Mouse (Mus musculus) limb, embryonic 15.5 days (tissue): ENCODE data around the gene Ripk4. TPM values are rescaled to one million over a fixed set of nuclear protein-coding genes. Genes with fewer than 3 reads are reported as not detected.
A peak's percentile ranks its signal among the peaks of the same experiment; 100 is the strongest.

ENCODE experiments used
- ATAC-seq: fragments of 200-750 bp; cut with Nextera tagmentation; 2 replicates; pipeline ENCODE4 v1.8.0; 2017; ENCODE audit warnings: low read depth, moderate TSS enrichment; ENCODE audit not compliant: insufficient number of reproducible peaks, low FRiP score, low TSS enrichment
- H3K27ac ChIP-seq: fragments of 300-500 bp; sonication (generic); 2 replicates; pipeline ENCODE4 v1.5.1; 2015; ENCODE audit warnings: moderate library complexity, mild to moderate bottlenecking, inconsistent platforms
- H3K27me3 ChIP-seq: fragments of 300-500 bp; sonication (generic); 2 replicates; pipeline ENCODE4 v1.6.1; 2015; ENCODE audit warnings: inconsistent platforms
- H3K36me3 ChIP-seq: fragments of 300-500 bp; sonication (generic); 2 replicates; pipeline ENCODE4 v1.6.1; 2015; ENCODE audit warnings: inconsistent platforms
- H3K4me1 ChIP-seq: fragments of 300-500 bp; sonication (generic); 2 replicates; pipeline ENCODE4 v1.6.1; 2015; ENCODE audit warnings: inconsistent platforms
- H3K4me2 ChIP-seq: fragments of 300-500 bp; sonication (generic); 2 replicates; pipeline ENCODE4 v1.6.1; 2015; ENCODE audit warnings: mild to moderate bottlenecking, inconsistent platforms
- H3K4me3 ChIP-seq: fragments of 300-500 bp; sonication (generic); 2 replicates; pipeline ENCODE4 v1.5.1; 2015; ENCODE audit warnings: mild to moderate bottlenecking, inconsistent platforms
- H3K9ac ChIP-seq: fragments of 300-500 bp; sonication (generic); 2 replicates; pipeline ENCODE4 v1.6.1; 2015; ENCODE audit warnings: inconsistent platforms
- H3K9me3 ChIP-seq: fragments of 300-500 bp; sonication (generic); 2 replicates; pipeline ENCODE4 v1.6.1; 2016; ENCODE audit warnings: inconsistent platforms
- WGBS: fragments of 180-500 bp; shearing (Covaris S2); methylation state at CpG from one replicate; pipeline ENCODE4 v1.1.7; 2015; 5-methylcytosine and 5-hydroxymethylcytosine counted together
- polyA plus RNA-seq: library from polyadenylated mRNA; unstranded; fragments of >200 nt; fragmentation: Nextera tagmentation; extraction: Ambion mirVana; gene quantifications from 2 replicates; pipeline ENCODE4 v1.2.1, GENCODE M21; 2015

Ripk4 gene
- polyA plus RNA-seq, 1 experiment from 2014 or later: 26.0 TPM

DNA sequence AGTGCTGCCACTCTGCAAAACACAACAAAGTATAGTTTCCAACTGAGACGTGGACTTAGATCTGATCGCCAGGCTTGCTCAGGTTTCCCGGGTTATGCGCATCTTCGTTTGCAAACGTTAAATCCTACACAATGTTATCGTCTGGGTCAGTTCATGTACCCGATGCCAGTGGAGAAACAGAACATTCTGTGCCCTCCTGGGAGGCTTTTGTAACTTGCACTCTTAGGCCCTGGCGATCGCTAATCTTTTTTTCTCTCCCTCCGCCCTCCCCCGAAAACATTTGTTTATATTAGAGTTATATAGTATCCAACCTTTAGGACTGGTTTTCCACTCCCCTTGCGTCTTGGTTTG is 378 bp upstream of the Ripk4 start:
- no peaks in the 10 kb centered on the region for H3K9me3 ChIP-seq
- no peak overlapping the region for H3K27ac ChIP-seq
- H3K4me1 ChIP-seq: peaks cover 14% of the 10 kb centered on the region
- peak overlapping the region; percentile 45 for H3K4me3 ChIP-seq
- H3K27me3 ChIP-seq: peaks cover 56% of the 10 kb centered on the region
- H3K9ac ChIP-seq: no peak overlapping the region
- 10% methylated on average over 13 of the region's 13 CpGs for WGBS
- peak overlapping the region; percentile 68 for H3K4me2 ChIP-seq
- no peaks in the 10 kb centered on the region for H3K36me3 ChIP-seq
- no peak for ATAC-seq

DNA sequence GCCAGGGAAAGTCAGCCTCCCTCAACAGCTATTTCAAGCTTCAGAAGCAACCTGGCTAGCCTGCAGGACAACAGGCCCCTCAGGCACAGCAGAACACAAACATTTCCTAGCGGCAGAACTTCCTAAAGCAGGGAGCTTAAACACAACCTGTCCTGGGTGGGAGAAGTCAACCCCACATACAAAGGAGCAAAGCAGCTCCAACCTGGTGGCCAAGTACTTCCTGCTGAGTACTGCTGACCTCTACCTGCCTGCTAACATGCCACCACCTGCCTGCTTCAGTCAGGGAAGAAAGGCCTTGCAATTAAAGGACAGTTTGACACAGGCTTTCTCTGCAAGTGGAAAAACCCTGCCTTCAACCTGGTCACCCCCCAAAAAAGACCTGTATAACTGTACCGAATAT is 1.8 kb downstream of the Ripk4 start:
- ATAC-seq: no peak
- H3K4me2 ChIP-seq: peak overlapping the region; percentile 23
- H3K27ac ChIP-seq: no peak overlapping the region
- peak overlapping the region; percentile 45 for H3K4me3 ChIP-seq
- H3K27me3 ChIP-seq: peaks cover 56% of the 10 kb centered on the region
- no peak overlapping the region for H3K9ac ChIP-seq
- WGBS: 51% methylated on average over 2 of the region's 2 CpGs
- H3K36me3 ChIP-seq: no peaks in the 10 kb centered on the region
- H3K4me1 ChIP-seq: peaks cover 14% of the 10 kb centered on the region
- H3K9me3 ChIP-seq: no peaks in the 10 kb centered on the region

DNA sequence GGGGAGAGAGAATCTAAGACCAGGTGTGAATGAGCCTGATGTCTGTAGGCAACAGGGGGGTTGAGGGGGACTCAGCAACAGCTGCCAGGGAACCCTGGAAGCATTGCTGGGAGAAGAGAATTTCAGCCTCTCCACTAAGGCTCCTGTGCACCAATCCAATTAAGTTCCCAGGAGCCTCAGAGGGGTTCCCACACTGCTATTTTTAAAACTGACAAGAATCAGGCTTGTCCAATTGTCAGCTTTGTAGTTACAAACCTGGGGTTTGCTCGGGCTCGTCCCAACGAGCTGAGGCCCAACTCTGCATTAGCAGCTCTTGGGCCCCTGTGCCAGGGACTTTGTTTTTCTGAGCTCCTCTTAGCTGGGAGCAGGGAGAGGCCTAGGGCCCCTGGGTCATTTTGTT is 3.9 kb downstream of the Ripk4 start:
- Histone ChIP-seq H3K4me1 (peaks cover 14% of the 10 kb centered on the region), H3K9me3 (no peaks in the 10 kb centered on the region), H3K9ac (no peak overlapping the region), H3K27ac (no peak overlapping the region), H3K4me3 (no peak overlapping the region), H3K36me3 (no peaks in the 10 kb centered on the region), H3K4me2 (no peak overlapping the region), H3K27me3 (peaks cover 39% of the 10 kb centered on the region)
- peak; percentile 33; the same call in 1 of the 2 replicates for ATAC-seq
- WGBS: 37% methylated on average over 3 of the region's 3 CpGs

DNA sequence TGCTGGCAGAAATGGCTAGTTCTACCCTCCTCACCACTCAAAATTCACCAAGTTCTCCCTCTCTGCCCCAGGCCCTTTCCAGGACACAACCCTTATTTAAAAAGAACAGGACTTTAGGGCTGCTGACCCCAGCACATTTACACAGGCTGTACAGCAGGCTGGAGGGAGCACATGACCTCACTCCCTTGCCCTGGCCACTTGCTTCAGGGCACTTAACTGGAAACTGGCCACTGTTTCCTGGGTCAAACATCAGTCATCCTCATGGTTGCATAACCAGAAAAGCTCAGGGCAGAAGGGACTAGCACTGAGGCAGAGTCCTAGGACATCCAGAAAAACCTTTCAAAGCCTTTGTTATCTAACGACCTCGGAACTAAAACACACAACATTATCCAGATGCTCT is 5.3 kb downstream of the Ripk4 start:
- Histone ChIP-seq H3K36me3 (no peaks in the 10 kb centered on the region), H3K4me3 (no peak overlapping the region), H3K4me1 (peaks cover 6% of the 10 kb centered on the region), H3K27ac (no peak overlapping the region), H3K9ac (no peak overlapping the region), H3K27me3 (peaks cover 25% of the 10 kb centered on the region), H3K9me3 (no peaks in the 10 kb centered on the region), H3K4me2 (no peak overlapping the region)
- no peak for ATAC-seq
- WGBS: 72% methylated on average over 2 of the region's 2 CpGs

DNA sequence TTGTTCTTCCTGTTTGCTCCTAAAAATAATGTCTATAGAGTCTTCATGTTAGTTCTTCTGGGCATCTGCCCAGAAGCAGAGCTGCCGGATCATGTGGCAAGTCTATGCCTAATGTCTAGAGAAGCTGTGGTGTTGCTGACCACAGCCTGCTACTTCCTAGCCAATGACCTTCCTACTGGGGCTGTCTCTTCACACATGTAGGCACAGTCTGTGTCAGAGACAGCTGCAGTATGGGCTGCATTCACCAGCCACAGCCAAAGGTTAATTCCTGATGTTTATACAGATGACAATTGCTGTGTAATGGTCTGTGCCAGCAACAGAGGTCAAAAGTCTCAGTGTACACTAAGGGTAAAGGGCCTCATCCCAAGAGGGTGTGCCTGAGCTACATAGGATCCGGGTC is 7.1 kb downstream of the Ripk4 start:
- Histone ChIP-seq H3K27ac (no peak overlapping the region), H3K9ac (no peak overlapping the region), H3K36me3 (no peaks in the 10 kb centered on the region), H3K9me3 (no peaks in the 10 kb centered on the region), H3K4me1 (no peaks in the 10 kb centered on the region), H3K4me2 (no peak overlapping the region), H3K27me3 (peaks cover 6% of the 10 kb centered on the region; the same call in 1 of the 2 replicates), H3K4me3 (no peak overlapping the region)
- no peak for ATAC-seq
- WGBS: 77% methylated on average over 2 of the region's 2 CpGs

DNA sequence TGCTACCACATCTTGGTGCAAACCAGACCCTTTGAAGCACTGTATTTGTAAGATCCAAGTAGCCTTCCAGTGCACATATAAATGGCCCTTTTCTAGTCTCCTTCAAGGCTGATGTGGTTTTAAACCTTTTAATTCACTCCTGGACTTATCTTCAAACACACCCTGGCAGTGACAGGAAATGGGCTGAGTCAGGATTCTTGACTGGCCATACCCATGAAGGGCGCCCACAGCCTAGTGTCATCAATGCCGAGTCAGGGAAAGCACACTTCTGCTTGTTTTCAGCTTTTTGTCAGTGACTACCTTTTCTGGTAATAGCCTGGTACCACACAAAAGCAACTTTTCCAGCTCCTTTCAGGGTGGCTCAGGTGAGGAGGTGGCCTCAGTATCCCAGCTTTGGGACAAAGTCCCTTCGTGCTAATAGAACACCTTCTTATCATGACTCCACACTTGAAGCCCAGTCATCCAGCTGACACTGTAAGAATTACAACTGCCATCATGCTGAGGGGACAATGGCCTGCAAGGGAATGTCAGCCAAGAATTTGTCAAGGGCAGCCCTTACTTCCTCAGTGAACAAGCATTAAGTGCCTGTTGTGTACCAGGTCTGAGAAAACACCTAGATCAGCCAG is 11.2 kb downstream of the Ripk4 start:
- Histone ChIP-seq H3K4me2 (no peak overlapping the region), H3K9ac (no peak overlapping the region), H3K27ac (peak overlapping the region; percentile 33; the same call in 1 of the 2 replicates), H3K27me3 (no peaks in the 10 kb centered on the region), H3K4me3 (no peak overlapping the region), H3K36me3 (no peaks in the 10 kb centered on the region), H3K4me1 (0 out of 2 replicates have a peak, but pooled peaks cover 5% of the 10 kb centered on the region), H3K9me3 (no peaks in the 10 kb centered on the region)
- WGBS: 76% methylated on average over 3 of the region's 3 CpGs
- ATAC-seq: no peak

DNA sequence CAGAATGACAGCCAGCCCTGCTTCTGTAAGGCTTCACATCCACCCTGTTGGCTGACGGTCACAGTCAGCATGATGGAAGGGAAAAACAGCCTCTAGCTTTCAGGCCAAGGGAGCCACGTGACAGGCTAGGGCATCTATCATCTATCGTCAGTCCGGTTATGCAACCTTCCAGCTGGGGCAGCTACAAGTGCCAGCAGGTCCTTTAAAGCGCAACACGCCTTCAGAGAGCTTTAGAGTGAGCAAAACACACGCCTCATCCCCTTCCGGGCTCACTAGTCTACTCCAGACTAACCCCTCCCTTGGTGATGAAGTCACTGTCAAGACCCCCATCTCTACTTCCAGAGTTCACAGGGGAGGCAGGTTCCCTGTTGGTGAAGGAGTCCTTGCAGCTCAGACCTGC is 11.7 kb downstream of the Ripk4 start:
- Histone ChIP-seq H3K4me2 (no peak overlapping the region), H3K27me3 (no peaks in the 10 kb centered on the region), H3K36me3 (no peaks in the 10 kb centered on the region), H3K27ac (peak overlapping the region; percentile 33; the same call in 1 of the 2 replicates), H3K9ac (no peak overlapping the region), H3K4me3 (no peak overlapping the region), H3K4me1 (0 out of 2 replicates have a peak, but pooled peaks cover 5% of the 10 kb centered on the region), H3K9me3 (no peaks in the 10 kb centered on the region)
- 57% methylated on average over 8 of the region's 8 CpGs for WGBS
- no peak for ATAC-seq

DNA sequence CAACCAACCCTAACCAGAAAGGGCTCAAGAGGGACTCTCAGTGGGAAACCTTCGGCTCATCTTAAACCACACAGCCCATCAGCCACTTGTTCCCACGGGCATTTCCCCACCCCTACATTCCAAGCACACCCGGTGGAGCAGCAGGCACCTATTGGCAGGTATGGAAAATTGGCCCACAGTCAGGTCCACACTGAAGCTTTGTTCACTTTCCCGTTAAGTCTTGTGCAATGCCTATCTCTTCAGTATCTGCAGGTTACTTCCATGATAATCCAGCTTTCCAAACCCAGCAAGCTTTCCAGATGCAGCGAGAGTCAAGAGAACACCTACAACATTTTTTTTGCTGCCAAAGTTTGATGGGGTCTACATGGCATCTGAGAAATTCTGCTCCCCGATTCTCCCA is 15.2 kb downstream of the Ripk4 start:
- Histone ChIP-seq H3K27ac (no peak overlapping the region), H3K27me3 (no peaks in the 10 kb centered on the region), H3K4me3 (no peak overlapping the region), H3K9me3 (no peaks in the 10 kb centered on the region), H3K4me2 (no peak overlapping the region), H3K9ac (no peak overlapping the region), H3K36me3 (no peaks in the 10 kb centered on the region), H3K4me1 (0 out of 2 replicates have a peak, but pooled peaks cover 5% of the 10 kb centered on the region)
- no peak for ATAC-seq
- WGBS: 81% methylated on average over 6 of the region's 6 CpGs

DNA sequence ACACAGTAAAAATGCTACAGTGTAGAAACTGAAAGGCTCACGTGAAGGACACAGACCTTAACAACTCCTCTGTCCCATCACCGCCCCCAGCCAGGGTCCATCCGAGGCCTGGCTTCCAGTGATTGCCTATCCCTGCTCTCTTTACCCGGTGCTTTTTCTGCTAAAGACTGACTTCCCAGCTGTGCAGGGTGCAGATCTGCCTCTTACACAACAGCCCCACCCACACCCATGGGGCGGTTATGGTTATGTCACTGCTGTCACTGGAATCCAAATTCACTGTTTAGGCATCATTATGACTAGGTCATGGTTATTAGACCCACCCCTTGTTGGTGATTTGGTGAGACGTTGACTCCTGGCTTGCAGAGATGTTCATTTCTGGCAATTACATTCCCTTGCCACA is 25.6 kb downstream of the Ripk4 start:
- no peak for ATAC-seq
- H3K4me1 ChIP-seq: 0 out of 2 replicates have a peak, but pooled peaks cover 7% of the 10 kb centered on the region
- no peaks in the 10 kb centered on the region for H3K9me3 ChIP-seq
- H3K36me3 ChIP-seq: no peaks in the 10 kb centered on the region
- H3K27ac ChIP-seq: peak overlapping the region; percentile 50; the same call in 1 of the 2 replicates
- no peak overlapping the region for H3K4me2 ChIP-seq
- H3K9ac ChIP-seq: no peak overlapping the region
- WGBS: 54% methylated on average over 6 of the region's 6 CpGs
- H3K4me3 ChIP-seq: no peak overlapping the region
- H3K27me3 ChIP-seq: no peaks in the 10 kb centered on the region

DNA sequence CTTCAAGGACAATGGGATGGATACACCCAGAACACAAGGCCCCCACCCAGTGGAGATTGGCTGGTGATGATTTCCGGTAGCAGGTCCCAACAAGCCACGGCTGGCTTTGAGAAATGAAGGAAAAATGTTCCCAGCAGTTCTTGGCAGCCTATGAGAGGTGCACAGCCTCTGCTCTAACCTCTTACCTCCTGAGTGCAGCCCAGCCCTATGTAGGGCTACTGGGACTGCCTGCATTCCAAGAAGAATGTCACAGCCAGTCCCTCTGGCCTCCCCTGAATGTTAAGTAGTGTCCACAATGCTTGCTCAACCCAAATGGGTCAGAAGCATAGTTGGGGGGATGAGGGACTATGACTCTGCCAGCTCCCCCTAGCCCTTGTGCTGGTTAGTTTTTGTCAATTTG is 27.0 kb downstream of the Ripk4 start:
- no peak overlapping the region for H3K4me3 ChIP-seq
- H3K4me1 ChIP-seq: 0 out of 2 replicates have a peak, but pooled peaks cover 7% of the 10 kb centered on the region
- no peak overlapping the region for H3K9ac ChIP-seq
- no peaks in the 10 kb centered on the region for H3K9me3 ChIP-seq
- ATAC-seq: no peak
- no peaks in the 10 kb centered on the region for H3K27me3 ChIP-seq
- H3K27ac ChIP-seq: no peak overlapping the region
- H3K36me3 ChIP-seq: no peaks in the 10 kb centered on the region
- no peak overlapping the region for H3K4me2 ChIP-seq
- WGBS: 66% methylated on average over 2 of the region's 2 CpGs

DNA sequence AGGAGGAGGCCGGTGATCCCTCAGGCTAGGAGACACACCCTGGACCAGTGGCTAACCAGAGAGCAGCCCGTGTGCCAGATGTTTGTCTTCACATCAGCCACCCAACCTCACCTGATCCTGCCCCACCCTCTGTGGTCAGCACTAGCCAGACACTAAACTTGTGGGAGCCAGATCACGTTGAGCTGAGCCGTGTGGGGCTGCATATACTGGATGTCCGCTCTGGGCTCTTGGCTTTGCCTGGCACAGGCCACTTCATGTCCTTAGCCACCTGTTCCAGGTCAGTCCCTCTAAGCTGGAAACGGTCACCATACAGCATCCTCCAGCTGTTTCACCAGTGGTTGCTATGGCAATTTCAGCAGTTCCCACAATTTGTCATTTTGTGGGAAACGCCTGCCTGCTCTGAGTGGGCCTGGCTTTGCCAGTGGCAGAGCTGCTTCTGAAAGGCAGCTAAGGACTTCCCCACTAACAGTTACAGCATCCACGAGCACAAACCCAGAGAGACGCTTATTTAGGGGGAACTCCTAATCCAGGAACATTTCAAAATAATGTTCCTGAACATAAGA is 28.7 kb downstream of the Ripk4 start:
- Histone ChIP-seq H3K9ac (no peak overlapping the region), H3K4me3 (no peak overlapping the region), H3K4me2 (no peak overlapping the region), H3K27me3 (no peaks in the 10 kb centered on the region), H3K36me3 (no peaks in the 10 kb centered on the region), H3K9me3 (no peaks in the 10 kb centered on the region), H3K27ac (no peak overlapping the region), H3K4me1 (0 out of 2 replicates have a peak, but pooled peaks cover 7% of the 10 kb centered on the region)
- WGBS: 49% methylated on average over 9 of the region's 9 CpGs
- no peak for ATAC-seq

DNA sequence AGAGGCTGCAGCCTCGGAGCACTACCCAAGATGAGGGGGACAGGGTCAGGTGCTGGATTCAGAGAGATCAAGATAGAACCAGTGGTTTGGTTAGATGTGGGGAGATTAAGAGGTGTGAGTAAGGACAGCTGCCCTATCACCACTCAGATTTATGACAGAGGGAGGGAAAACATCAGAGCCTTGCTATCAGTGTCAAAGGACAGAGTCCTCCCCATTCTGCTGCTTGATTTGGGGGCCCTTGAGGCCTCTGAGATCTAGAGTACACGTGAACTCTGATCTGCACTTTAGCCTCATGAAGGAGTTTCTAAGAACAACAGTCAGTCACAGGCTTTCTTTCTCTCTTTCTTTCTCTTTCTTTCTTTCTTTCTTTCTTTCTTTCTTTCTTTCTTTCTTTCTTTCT is 30.0 kb downstream of the Ripk4 start:
- H3K27me3 ChIP-seq: no peaks in the 10 kb centered on the region
- no peaks in the 10 kb centered on the region for H3K9me3 ChIP-seq
- H3K9ac ChIP-seq: no peak overlapping the region
- 0 out of 2 replicates have a peak, but pooled peaks cover 7% of the 10 kb centered on the region for H3K4me1 ChIP-seq
- no peaks in the 10 kb centered on the region for H3K36me3 ChIP-seq
- H3K4me2 ChIP-seq: no peak overlapping the region
- ATAC-seq: no peak
- H3K4me3 ChIP-seq: no peak overlapping the region
- no peak overlapping the region for H3K27ac ChIP-seq
- 57% methylated on average over 2 of the region's 2 CpGs for WGBS
